Mouse (Mus musculus) kidney, adult 18-20 months (tissue): ENCODE results near the gene Bmper.

ENCODE experiments used
- DNase-seq: peaks from one replicate; pipeline ENCODE4 v3.0.0; 2021

The Bmper gene

GRCm38 (mm10) chr9:23306226-23306625, 83.3 kb downstream of the Bmper start:
- no peak for DNase-seq

- no peak for DNase-seq
Observed at GRCm38 (mm10) chr9:23307835-23308234, 85.0 kb downstream of the Bmper start.

GRCm38 (mm10) chr9:23310953-23311352, 88.1 kb downstream of the Bmper start:
- DNase-seq, result no peak

- no peak for DNase-seq
Observed at GRCm38 (mm10) chr9:23311956-23312355, 89.1 kb downstream of the Bmper start.

GRCm38 (mm10) chr9:23312877-23313276, 90.0 kb downstream of the Bmper start:
- DNase-seq, result no peak

- DNase-seq, result no peak
Observed at GRCm38 (mm10) chr9:23315631-23316330, 92.9 kb downstream of the Bmper start.

- DNase-seq, result no peak
Observed at GRCm38 (mm10) chr9:23327830-23328229, 105.0 kb downstream of the Bmper start.

- no peak for DNase-seq
Observed at GRCm38 (mm10) chr9:23333041-23333622, 110.3 kb downstream of the Bmper start.

GRCm38 (mm10) chr9:23340551-23340950, 117.7 kb downstream of the Bmper start:
- DNase-seq, result no peak

GRCm38 (mm10) chr9:23341246-23341645, 118.4 kb downstream of the Bmper start:
- no peak for DNase-seq

- no peak for DNase-seq
Observed at GRCm38 (mm10) chr9:23344353-23344752, 121.5 kb downstream of the Bmper start.

- no peak for DNase-seq
Observed at GRCm38 (mm10) chr9:23345093-23345844, 122.4 kb downstream of the Bmper start.

GRCm38 (mm10) chr9:23349603-23350002, 126.7 kb downstream of the Bmper start:
- no peak for DNase-seq

- DNase-seq, result no peak
Observed at GRCm38 (mm10) chr9:23351400-23351799, 128.5 kb downstream of the Bmper start.

- no peak for DNase-seq
Observed at GRCm38 (mm10) chr9:23352396-23352795, 129.5 kb downstream of the Bmper start.

- DNase-seq, result no peak
Observed at GRCm38 (mm10) chr9:23354201-23354820, 131.4 kb downstream of the Bmper start.

GRCm38 (mm10) chr9:23358108-23358507, 135.2 kb downstream of the Bmper start:
- no peak for DNase-seq

- no peak for DNase-seq
Observed at GRCm38 (mm10) chr9:23363139-23363538, 140.3 kb downstream of the Bmper start.

GRCm38 (mm10) chr9:23363540-23363939, 140.7 kb downstream of the Bmper start:
- DNase-seq, result no peak

- no peak for DNase-seq
Observed at GRCm38 (mm10) chr9:23364047-23364446, 141.2 kb downstream of the Bmper start.

- no peak for DNase-seq
Observed at GRCm38 (mm10) chr9:23368124-23368523, 145.2 kb downstream of the Bmper start.

- DNase-seq, result no peak
Observed at GRCm38 (mm10) chr9:23374789-23375460, 152.0 kb downstream of the Bmper start.
